Mouse (Mus musculus): ENCODE data around the gene Klf8. TPM values are rescaled to one million over a fixed set of nuclear protein-coding genes. Genes with fewer than 3 reads are reported as not detected.
A peak's percentile ranks its signal among the peaks of the same experiment; 100 is the strongest.
"Not testable (repeated sequence)": the region's sequence is repeated elsewhere in the genome, so short reads cannot be mapped to it uniquely, and the experiment has no call there.

The Klf8 gene
- polyA plus RNA-seq (2014; fragmentation: Nextera tagmentation; extraction: Ambion mirVana), result 0.82 and 2.0 TPM in 2 replicates

- no peaks in the 10 kb centered on the region for H3K4me1 ChIP-seq (ENCODE audit: control insufficient read depth, insufficient read depth, low read length)
- 27% methylated on average over 17 of the region's 17 CpGs for whole genome bisulfite sequencing
- H3K4me2 ChIP-seq (ENCODE audit: low read depth), result peak within 1 kb of the TSS; percentile 55
- no peak within 1 kb of the TSS for H3K27ac ChIP-seq (ENCODE audit: low read depth, low read length)
- no peaks in the 10 kb centered on the region for H3K27me3 ChIP-seq (ENCODE audit: control insufficient read depth, insufficient read depth, low read length)
- peak within 1 kb of the TSS; percentile 49 for H3K4me3 ChIP-seq (ENCODE audit: low read depth, low read length)
- peak within 1 kb of the TSS; percentile 52 for H3K9ac ChIP-seq (ENCODE audit: low read length)
- ATAC-seq (ENCODE audit: insufficient read depth, low FRiP score, low TSS enrichment) (peak; percentile 67), DNase-seq (ENCODE audit: low spot score) (peak; percentile 12)
- no peaks in the 10 kb centered on the region for H3K9me3 ChIP-seq (ENCODE audit: control insufficient read depth, low read length)
- no peaks in the 10 kb centered on the region for H3K36me3 ChIP-seq (ENCODE audit: control insufficient read depth, insufficient read depth, low read length)
Measured at GRCm38 (mm10) chrX:153237304-153237919, at the start of gene Klf8. Gene Klf8, plus strand, starts transcription at chrX:153237466.

- not testable (repeated sequence) for H3K4me3 ChIP-seq (ENCODE audit: low read depth, low read length); H3K4me2 ChIP-seq (ENCODE audit: low read depth); H3K27ac ChIP-seq (ENCODE audit: low read depth, low read length); H3K9ac ChIP-seq (ENCODE audit: low read length); H3K4me1 ChIP-seq (ENCODE audit: control insufficient read depth, insufficient read depth, low read length); DNase-seq (ENCODE audit: low spot score); H3K9me3 ChIP-seq (ENCODE audit: control insufficient read depth, low read length); H3K27me3 ChIP-seq (ENCODE audit: control insufficient read depth, insufficient read depth, low read length); H3K36me3 ChIP-seq (ENCODE audit: control insufficient read depth, insufficient read depth, low read length); ATAC-seq (ENCODE audit: insufficient read depth, low FRiP score, low TSS enrichment)
- WGBS, result 78% methylated on average over 2 of the region's 2 CpGs
Measured at GRCm38 (mm10) chrX:153199185-153199584, 38.1 kb upstream of the Klf8 start.

- Histone ChIP-seq H3K9ac (ENCODE audit: low read length) (no peak overlapping the region), H3K4me1 (ENCODE audit: control insufficient read depth, insufficient read depth, low read length) (no peaks in the 10 kb centered on the region), H3K4me2 (ENCODE audit: low read depth) (no peak overlapping the region), H3K9me3 (ENCODE audit: control insufficient read depth, low read length) (no peaks in the 10 kb centered on the region), H3K36me3 (ENCODE audit: control insufficient read depth, insufficient read depth, low read length) (no peaks in the 10 kb centered on the region), H3K4me3 (ENCODE audit: low read depth, low read length) (no peak overlapping the region), H3K27ac (ENCODE audit: low read depth, low read length) (no peak overlapping the region), H3K27me3 (ENCODE audit: control insufficient read depth, insufficient read depth, low read length) (no peaks in the 10 kb centered on the region)
- DNase-seq (ENCODE audit: low spot score) (no peak), ATAC-seq (ENCODE audit: insufficient read depth, low FRiP score, low TSS enrichment) (no peak)
- 40% methylated on average over 1 of the region's 1 CpGs for WGBS
Measured at GRCm38 (mm10) chrX:153211101-153211500, 26.2 kb upstream of the Klf8 start.

- H3K9me3 ChIP-seq (ENCODE audit: control insufficient read depth, low read length), result no peaks in the 10 kb centered on the region
- H3K27ac ChIP-seq (ENCODE audit: low read depth, low read length), result no peak overlapping the region
- H3K27me3 ChIP-seq (ENCODE audit: control insufficient read depth, insufficient read depth, low read length), result no peaks in the 10 kb centered on the region
- H3K4me1 ChIP-seq (ENCODE audit: control insufficient read depth, insufficient read depth, low read length), result no peaks in the 10 kb centered on the region
- 72% methylated on average over 2 of the region's 2 CpGs for whole genome bisulfite sequencing
- H3K4me3 ChIP-seq (ENCODE audit: low read depth, low read length), result no peak overlapping the region
- H3K4me2 ChIP-seq (ENCODE audit: low read depth), result no peak overlapping the region
- H3K36me3 ChIP-seq (ENCODE audit: control insufficient read depth, insufficient read depth, low read length), result no peaks in the 10 kb centered on the region
- no peak for ATAC-seq (ENCODE audit: insufficient read depth, low FRiP score, low TSS enrichment)
- DNase-seq (ENCODE audit: low spot score), result no peak
- H3K9ac ChIP-seq (ENCODE audit: low read length), result no peak overlapping the region
Measured at GRCm38 (mm10) chrX:153231240-153231639, 6.0 kb upstream of the Klf8 start.

- no peaks in the 10 kb centered on the region for H3K4me1 ChIP-seq (ENCODE audit: control insufficient read depth, insufficient read depth, low read length)
- H3K27me3 ChIP-seq (ENCODE audit: control insufficient read depth, insufficient read depth, low read length), result no peaks in the 10 kb centered on the region
- WGBS, result 23% methylated on average over 10 of the region's 10 CpGs
- DNase-seq (ENCODE audit: low spot score), result no peak
- H3K36me3 ChIP-seq (ENCODE audit: control insufficient read depth, insufficient read depth, low read length), result no peaks in the 10 kb centered on the region
- H3K9ac ChIP-seq (ENCODE audit: low read length), result no peak overlapping the region
- H3K27ac ChIP-seq (ENCODE audit: low read depth, low read length), result no peak overlapping the region
- H3K9me3 ChIP-seq (ENCODE audit: control insufficient read depth, low read length), result no peaks in the 10 kb centered on the region
- H3K4me3 ChIP-seq (ENCODE audit: low read depth, low read length), result no peak overlapping the region
- H3K4me2 ChIP-seq (ENCODE audit: low read depth), result no peak overlapping the region
- no peak for ATAC-seq (ENCODE audit: insufficient read depth, low FRiP score, low TSS enrichment)
Measured at GRCm38 (mm10) chrX:153233255-153233654, 4.0 kb upstream of the Klf8 start.

- Histone ChIP-seq H3K9ac (ENCODE audit: low read length) (peak overlapping the region; percentile 52), H3K4me3 (ENCODE audit: low read depth, low read length) (peak overlapping the region; percentile 49), H3K4me1 (ENCODE audit: control insufficient read depth, insufficient read depth, low read length) (no peaks in the 10 kb centered on the region), H3K9me3 (ENCODE audit: control insufficient read depth, low read length) (no peaks in the 10 kb centered on the region), H3K27me3 (ENCODE audit: control insufficient read depth, insufficient read depth, low read length) (no peaks in the 10 kb centered on the region), H3K4me2 (ENCODE audit: low read depth) (peak overlapping the region; percentile 55), H3K36me3 (ENCODE audit: control insufficient read depth, insufficient read depth, low read length) (no peaks in the 10 kb centered on the region), H3K27ac (ENCODE audit: low read depth, low read length) (no peak overlapping the region)
- DNase-seq (ENCODE audit: low spot score) (peak; percentile 55), ATAC-seq (ENCODE audit: insufficient read depth, low FRiP score, low TSS enrichment) (peak; percentile 90)
- WGBS, result 11% methylated on average over 19 of the region's 23 CpGs
Measured at GRCm38 (mm10) chrX:153237920-153238504, 746 bp downstream of the Klf8 start.

GRCm38 (mm10) chrX:153254256-153254655, 17.0 kb downstream of the Klf8 start:
- H3K4me2 ChIP-seq (ENCODE audit: low read depth), result no peak overlapping the region
- no peaks in the 10 kb centered on the region for H3K36me3 ChIP-seq (ENCODE audit: control insufficient read depth, insufficient read depth, low read length)
- 63% methylated on average over 1 of the region's 1 CpGs for WGBS
- H3K9me3 ChIP-seq (ENCODE audit: control insufficient read depth, low read length), result no peaks in the 10 kb centered on the region
- DNase-seq (ENCODE audit: low spot score) (no peak), ATAC-seq (ENCODE audit: insufficient read depth, low FRiP score, low TSS enrichment) (no peak)
- H3K27ac ChIP-seq (ENCODE audit: low read depth, low read length), result no peak overlapping the region
- H3K27me3 ChIP-seq (ENCODE audit: control insufficient read depth, insufficient read depth, low read length), result no peaks in the 10 kb centered on the region
- H3K4me3 ChIP-seq (ENCODE audit: low read depth, low read length), result no peak overlapping the region
- no peak overlapping the region for H3K9ac ChIP-seq (ENCODE audit: low read length)
- no peaks in the 10 kb centered on the region for H3K4me1 ChIP-seq (ENCODE audit: control insufficient read depth, insufficient read depth, low read length)

- no peaks in the 10 kb centered on the region for H3K4me1 ChIP-seq (ENCODE audit: control insufficient read depth, insufficient read depth, low read length)
- H3K27me3 ChIP-seq (ENCODE audit: control insufficient read depth, insufficient read depth, low read length), result no peaks in the 10 kb centered on the region
- ATAC-seq (ENCODE audit: insufficient read depth, low FRiP score, low TSS enrichment) (no peak), DNase-seq (ENCODE audit: low spot score) (no peak)
- H3K4me3 ChIP-seq (ENCODE audit: low read depth, low read length), result no peak overlapping the region
- no peak overlapping the region for H3K27ac ChIP-seq (ENCODE audit: low read depth, low read length)
- H3K9ac ChIP-seq (ENCODE audit: low read length), result no peak overlapping the region
- no peaks in the 10 kb centered on the region for H3K9me3 ChIP-seq (ENCODE audit: control insufficient read depth, low read length)
- no peak overlapping the region for H3K4me2 ChIP-seq (ENCODE audit: low read depth)
- no peaks in the 10 kb centered on the region for H3K36me3 ChIP-seq (ENCODE audit: control insufficient read depth, insufficient read depth, low read length)
- WGBS, result 91% methylated on average over 2 of the region's 2 CpGs
Measured at GRCm38 (mm10) chrX:153255504-153255903, 18.2 kb downstream of the Klf8 start.

- H3K27me3 ChIP-seq (ENCODE audit: control insufficient read depth, insufficient read depth, low read length), result no peaks in the 10 kb centered on the region
- H3K4me2 ChIP-seq (ENCODE audit: low read depth), result no peak overlapping the region
- no peak for ATAC-seq (ENCODE audit: insufficient read depth, low FRiP score, low TSS enrichment)
- H3K4me3 ChIP-seq (ENCODE audit: low read depth, low read length), result no peak overlapping the region
- H3K36me3 ChIP-seq (ENCODE audit: control insufficient read depth, insufficient read depth, low read length), result no peaks in the 10 kb centered on the region
- no peaks in the 10 kb centered on the region for H3K9me3 ChIP-seq (ENCODE audit: control insufficient read depth, low read length)
- 66% methylated on average over 2 of the region's 2 CpGs for WGBS
- DNase-seq (ENCODE audit: low spot score), result no peak
- no peak overlapping the region for H3K27ac ChIP-seq (ENCODE audit: low read depth, low read length)
- no peak overlapping the region for H3K9ac ChIP-seq (ENCODE audit: low read length)
- no peaks in the 10 kb centered on the region for H3K4me1 ChIP-seq (ENCODE audit: control insufficient read depth, insufficient read depth, low read length)
Measured at GRCm38 (mm10) chrX:153282185-153282584, 44.9 kb downstream of the Klf8 start.

Measured in neural tube, embryonic 11.5 days (tissue).